In the genomic region with DNA sequence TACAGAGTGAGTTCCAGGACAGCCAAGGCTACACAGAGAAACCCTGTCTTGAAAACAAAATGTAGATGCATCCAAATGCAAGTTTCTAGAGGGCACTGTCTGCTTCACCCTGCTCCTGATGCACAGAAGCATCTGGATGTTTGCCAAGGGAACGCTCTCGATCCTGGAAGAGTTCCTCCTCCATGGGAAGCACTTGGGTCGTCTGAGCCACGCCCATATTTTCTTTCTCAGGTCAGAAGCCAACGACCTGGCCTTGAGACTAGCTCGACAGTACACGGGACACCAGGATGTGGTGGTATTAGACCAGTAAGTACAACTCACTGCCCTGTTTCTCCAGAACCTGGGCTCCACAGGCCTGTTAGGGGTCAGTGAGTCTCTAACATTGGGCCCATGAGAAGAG, we compare ENCODE assay signal across 12 mouse cellular contexts. TPM values are rescaled to one million over a fixed set of nuclear protein-coding genes. Genes with fewer than 3 reads are reported as not detected.
DNase-seq lines count a peak whose midpoint lies in the region.
"Had no signal": no experiment of that assay in that cellular context is flagged by ENCODE, and none has a peak within 500 bp of the region (broad histone marks: within the 10 kb centered on the region; RNA-seq: fewer than 3 reads in every experiment).

No protein-coding gene starts in this region.

- DNase-seq in adrenal gland, adult (ENCODE audit: inconsistent age in 2 of 2, low spot score in 1 of 2) = peak; percentile 50 to 70
- DNase-seq in adrenal gland, adult 2 months = no peak
- DNase-seq in kidney, postnatal 10 days = peak; percentile 40
- DNase-seq in kidney, adult 9 months = no peak
- DNase-seq in MN1 (ENCODE audit: low spot score) = peak; percentile 74
- peak; percentile 16 for DNase-seq in lung, postnatal 25 days (ENCODE audit: low spot score)
- no peak for DNase-seq in gastrocnemius, postnatal 25 days
- DNase-seq in heart, adult 9 months (ENCODE audit: low spot score in 2 of 2) = no peak
- DNase-seq: cerebellum, adult 18-20 months; cerebellum, postnatal 36 days; retina, postnatal 1 day; thymus, adult 2 months had no signal

RNA-seq across cellular contexts. Expression of a gene that starts 6.6 kb away (rescaled TPM):
- total RNA-seq in adrenal gland, adult 2 months (2021) = 10 to 100 TPM; 21.7 to 23.3 TPM
- polyA plus RNA-seq in adrenal gland, adult 2 months (2012; rRNA removed) = 29.2 and 35.1 TPM in 2 replicates
- 10 to 100 TPM; 15.5 to 17.2 TPM for total RNA-seq in gastrocnemius, postnatal 25 days (2021)

RNA-seq across cellular contexts. Expression of a gene that starts 15.5 kb away (rescaled TPM):
- total RNA-seq in adrenal gland, adult 2 months (2021) = 100 to 1,000 TPM; 266 to 294 TPM
- 234 and 286 TPM in 2 replicates for polyA plus RNA-seq in adrenal gland, adult 2 months (2012; rRNA removed)
- 100 to 1,000 TPM; 102 to 105 TPM for total RNA-seq in gastrocnemius, postnatal 25 days (2021)

RNA-seq across cellular contexts. Expression of a gene that starts 28.4 kb away (rescaled TPM):
- total RNA-seq in adrenal gland, adult 2 months (2021) = 10 to 100 TPM; 76.3 to 79.4 TPM
- polyA plus RNA-seq in adrenal gland, adult 2 months (2012; rRNA removed) = 41.8 and 48.3 TPM in 2 replicates
- total RNA-seq in gastrocnemius, postnatal 25 days (2021) = 10 to 100 TPM; 19.3 to 23.6 TPM

RNA-seq across cellular contexts. Expression of a gene that starts 44.5 kb away (rescaled TPM):
- 10 to 100 TPM; 44.0 to 61.9 TPM for total RNA-seq in adrenal gland, adult 2 months (2021)
- 201 and 250 TPM in 2 replicates for polyA plus RNA-seq in adrenal gland, adult 2 months (2012; rRNA removed)
- 10 to 100 TPM in 1 of 2 experiments, 1 to 10 TPM in 1; 9.3 to 12.3 TPM for total RNA-seq in gastrocnemius, postnatal 25 days (2021)

RNA-seq across cellular contexts. Expression of a gene that starts 59.5 kb away (rescaled TPM):
- total RNA-seq in adrenal gland, adult 2 months (2021) = 1 to 10 TPM; 5.3 to 9.3 TPM
- polyA plus RNA-seq in adrenal gland, adult 2 months (2012; rRNA removed) = 10.5 and 15.1 TPM in 2 replicates
- 1 to 10 TPM; 2.9 to 3.8 TPM for total RNA-seq in gastrocnemius, postnatal 25 days (2021)

Comparison
In these comparisons a context has a peak if more than half of its experiments do, and no peak if none do; other contexts are left out.
1. DNase-seq: peak in adrenal gland, adult (2 of 2), kidney, postnatal 10 days (single experiment), MN1 (single experiment) and lung, postnatal 25 days (single experiment); none in adrenal gland, adult 2 months (single experiment), kidney, adult 9 months (single experiment), gastrocnemius, postnatal 25 days (single experiment) and heart, adult 9 months (0 of 2).